Mouse (Mus musculus) spleen, adult 2 months (tissue): ENCODE results near the gene Sema4b. TPM values are rescaled to one million over a fixed set of nuclear protein-coding genes. Genes with fewer than 3 reads are reported as not detected.

Experiments
- DNase-seq, 2 experiments: peaks; one replicate each; pipeline versions ENCODE4 v3.0.0 to v3.0.0-alpha.2; 2012 to 2021; ENCODE audit warnings: low spot score in 2 of 2, low read depth in 1 of 2
- H3K27ac ChIP-seq: fragments of 200-500 bp; 2 replicates; pipeline ENCODE4 v1.5.1; 2012; ENCODE audit warnings: low read length, inconsistent platforms; ENCODE audit not compliant: insufficient read depth
- H3K27me3 ChIP-seq: fragments of 200-500 bp; 2 replicates; pipeline ENCODE4 v1.6.1; 2012; ENCODE audit warnings: mild to moderate bottlenecking, moderate library complexity, low read length, inconsistent platforms; ENCODE audit not compliant: control insufficient read depth, insufficient read depth
- H3K36me3 ChIP-seq: fragments of 200-500 bp; 2 replicates; pipeline ENCODE4 v1.6.1; 2012; ENCODE audit warnings: mild to moderate bottlenecking, low read length, inconsistent platforms; ENCODE audit not compliant: control insufficient read depth, insufficient read depth
- H3K4me1 ChIP-seq: fragments of 200-500 bp; 2 replicates; pipeline ENCODE4 v1.6.1; 2011; ENCODE audit warnings: inconsistent platforms; ENCODE audit not compliant: control insufficient read depth, insufficient read depth, insufficient read length
- H3K4me3 ChIP-seq: fragments of 200-500 bp; 2 replicates; pipeline ENCODE4 v1.5.1; 2011; ENCODE audit warnings: mild to moderate bottlenecking, inconsistent platforms; ENCODE audit not compliant: insufficient read depth, insufficient read length; ENCODE audit errors: extremely low read depth
- CTCF ChIP-seq: fragments of 200-500 bp; IDR thresholded peaks from 2 replicates; pipeline ENCODE4 v1.5.1; 2011; ENCODE audit warnings: mild to moderate bottlenecking, inconsistent platforms; ENCODE audit not compliant: insufficient read depth, insufficient read length, insufficient replicate concordance; ENCODE audit errors: extremely low read depth
- POLR2A ChIP-seq: fragments of 200-500 bp; IDR thresholded peaks from 2 replicates; pipeline ENCODE4 v1.6.1; 2011; ENCODE audit warnings: low read depth, low read length, inconsistent platforms
- WGBS: fragments of 180-500 bp; shearing (Covaris S2); methylation state at CpG from one replicate; pipeline ENCODE4 v1.1.7; 2018; 5-methylcytosine and 5-hydroxymethylcytosine counted together
- polyA plus RNA-seq: library from polyadenylated mRNA; depleted of rRNA; stranded (reverse); fragments of >200 nt; gene quantifications from 2 replicates; pipeline ENCODE4 v1.2.3, GENCODE M21; 2012

The Sema4b gene
- polyA plus RNA-seq, 1 experiment, result 69.5 TPM

- TF ChIP-seq POLR2A (no peak), CTCF (peak; percentile 84; the same call in 1 of the 2 replicates)
- DNase-seq, result peak in 1 of 2 experiments; percentile 80
- no peak overlapping the region for H3K4me3 ChIP-seq
- H3K36me3 ChIP-seq, result peaks cover 52% of the 10 kb centered on the region
- H3K27ac ChIP-seq, result peak overlapping the region; percentile 70; the same call in 1 of the 2 replicates
- H3K27me3 ChIP-seq, result no peaks in the 10 kb centered on the region
- WGBS, result 33% methylated on average over 4 of the region's 4 CpGs
- H3K4me1 ChIP-seq, result peaks cover 31% of the 10 kb centered on the region
These were observed 28.8 kb downstream of the Sema4b start for GRCm38 (mm10) chr7:80215398-80215797.

- Histone ChIP-seq H3K27me3 (no peaks in the 10 kb centered on the region), H3K4me3 (no peak overlapping the region), H3K36me3 (peaks cover 64% of the 10 kb centered on the region), H3K27ac (no peak overlapping the region), H3K4me1 (peaks cover 22% of the 10 kb centered on the region)
- 89% methylated on average over 8 of the region's 8 CpGs for WGBS
- TF ChIP-seq POLR2A (no peak), CTCF (no peak)
- no peak for DNase-seq
These were observed 29.9 kb downstream of the Sema4b start for GRCm38 (mm10) chr7:80216566-80216965.

GRCm38 (mm10) chr7:80218666-80219065 is 32.0 kb downstream of the Sema4b start:
- Histone ChIP-seq H3K36me3 (peaks cover 73% of the 10 kb centered on the region), H3K27me3 (no peaks in the 10 kb centered on the region), H3K27ac (no peak overlapping the region), H3K4me3 (no peak overlapping the region), H3K4me1 (peaks cover 14% of the 10 kb centered on the region; the same call in 1 of the 2 replicates)
- TF ChIP-seq POLR2A (no peak), CTCF (no peak)
- DNase-seq, result no peak
- WGBS, result 97% methylated on average over 9 of the region's 9 CpGs

- WGBS, result 96% methylated on average over 9 of the region's 9 CpGs
- no peak for TF ChIP-seq POLR2A
- no peak for TF ChIP-seq CTCF
- Histone ChIP-seq H3K4me3 (no peak overlapping the region), H3K4me1 (peaks cover 2% of the 10 kb centered on the region; the same call in 1 of the 2 replicates), H3K27me3 (no peaks in the 10 kb centered on the region), H3K27ac (no peak overlapping the region), H3K36me3 (peaks cover 84% of the 10 kb centered on the region)
- DNase-seq, result no peak
These were observed 33.7 kb downstream of the Sema4b start for GRCm38 (mm10) chr7:80220237-80220797.

GRCm38 (mm10) chr7:80221179-80221750 is 34.6 kb downstream of the Sema4b start:
- no peak overlapping the region for H3K27ac ChIP-seq
- 95% methylated on average over 4 of the region's 4 CpGs for WGBS
- H3K27me3 ChIP-seq, result no peaks in the 10 kb centered on the region
- no peak overlapping the region for H3K4me3 ChIP-seq
- no peak for DNase-seq
- peaks cover 83% of the 10 kb centered on the region for H3K36me3 ChIP-seq
- TF ChIP-seq POLR2A (no peak), CTCF (no peak)
- no peaks in the 10 kb centered on the region for H3K4me1 ChIP-seq

GRCm38 (mm10) chr7:80227065-80227464 is 40.4 kb downstream of the Sema4b start:
- peaks cover 11% of the 10 kb centered on the region for H3K4me1 ChIP-seq
- 91% methylated on average over 4 of the region's 4 CpGs for WGBS
- H3K4me3 ChIP-seq, result no peak overlapping the region
- H3K27ac ChIP-seq, result no peak overlapping the region
- H3K36me3 ChIP-seq, result peaks cover 43% of the 10 kb centered on the region
- DNase-seq, result no peak
- TF ChIP-seq POLR2A, result no peak
- TF ChIP-seq CTCF, result no peak
- H3K27me3 ChIP-seq, result no peaks in the 10 kb centered on the region

GRCm38 (mm10) chr7:80230196-80230595 is 43.6 kb downstream of the Sema4b start:
- TF ChIP-seq POLR2A, result no peak
- TF ChIP-seq CTCF, result no peak
- 17% methylated on average over 6 of the region's 6 CpGs for WGBS
- peaks cover 11% of the 10 kb centered on the region for H3K4me1 ChIP-seq
- peak in 1 of 2 experiments; percentile 44 for DNase-seq
- no peak overlapping the region; the same call in 1 of the 2 replicates for H3K27ac ChIP-seq
- no peaks in the 10 kb centered on the region for H3K27me3 ChIP-seq
- peaks cover 19% of the 10 kb centered on the region for H3K36me3 ChIP-seq
- H3K4me3 ChIP-seq, result no peak overlapping the region
